Mouse (Mus musculus) cerebellum, adult 2 months (tissue): ENCODE data around the gene Ntm. TPM values are rescaled to one million over a fixed set of nuclear protein-coding genes. Genes with fewer than 3 reads are reported as not detected.

ENCODE experiments used
- DNase-seq, 2 experiments: peaks; one replicate each; pipeline ENCODE4 v3.0.0; 2021
- H3K27ac ChIP-seq: fragments of 200-500 bp; 2 replicates; pipeline ENCODE4 v1.5.1; 2012; ENCODE audit warnings: low read length, control low read depth, inconsistent platforms; ENCODE audit not compliant: insufficient read depth
- H3K27me3 ChIP-seq: fragments of 200-500 bp; 2 replicates; pipeline ENCODE4 v1.6.1; 2012; ENCODE audit warnings: inconsistent platforms, mild to moderate bottlenecking, low read length, moderate library complexity; ENCODE audit not compliant: control insufficient read depth, insufficient read depth
- H3K4me1 ChIP-seq: fragments of 200-500 bp; 2 replicates; pipeline ENCODE4 v1.6.1; 2011; ENCODE audit warnings: low read length; ENCODE audit not compliant: control insufficient read depth, insufficient read depth
- H3K4me3 ChIP-seq: fragments of 200-500 bp; replicated peaks from 2 replicates; pipeline ENCODE3; 2011; ENCODE audit warnings: mild to moderate bottlenecking, low read depth, low read length, control low read depth; ENCODE audit not compliant: insufficient read depth
- CTCF ChIP-seq: fragments of 200-500 bp; IDR thresholded peaks from 2 replicates; pipeline ENCODE4 v1.5.1; 2011; ENCODE audit warnings: low read depth, mild to moderate bottlenecking, control low read depth, low read length, moderate library complexity, borderline replicate concordance; ENCODE audit not compliant: insufficient read depth
- POLR2A ChIP-seq: fragments of 200-500 bp; IDR thresholded peaks from 2 replicates; pipeline ENCODE4 v1.6.1; 2011; ENCODE audit warnings: low read length, control low read depth, borderline replicate concordance; ENCODE audit not compliant: insufficient read depth
- WGBS: fragments of 180-500 bp; shearing (Covaris S2); methylation state at CpG from one replicate; pipeline ENCODE4 v1.1.7; 2018; 5-methylcytosine and 5-hydroxymethylcytosine counted together
- polyA plus RNA-seq: library from polyadenylated mRNA; depleted of rRNA; stranded (reverse); fragments of >200 nt; gene quantifications from 2 replicates; pipeline ENCODE4 v1.2.3, GENCODE M21; 2012

The Ntm gene
- polyA plus RNA-seq, 1 experiment = 193 TPM

GRCm38 (mm10) chr9:29115337-29115736 lies 847.6 kb downstream of the Ntm start:
- TF ChIP-seq POLR2A (no peak), CTCF (no peak)
- DNase-seq = no peak
- H3K27ac ChIP-seq = no peak overlapping the region
- H3K27me3 ChIP-seq = no peaks in the 10 kb centered on the region
- 58% methylated on average over 2 of the region's 2 CpGs for WGBS
- H3K4me3 ChIP-seq = no peak overlapping the region
- H3K4me1 ChIP-seq = peaks cover 3% of the 10 kb centered on the region; the same call in 1 of the 2 replicates

- DNase-seq = no peak
- H3K27me3 ChIP-seq = no peaks in the 10 kb centered on the region
- no peak overlapping the region for H3K27ac ChIP-seq
- WGBS = 54% methylated on average over 3 of the region's 3 CpGs
- no peak overlapping the region for H3K4me3 ChIP-seq
- H3K4me1 ChIP-seq = peaks cover 19% of the 10 kb centered on the region; the same call in 1 of the 2 replicates
- no peak for TF ChIP-seq POLR2A
- no peak for TF ChIP-seq CTCF
These were observed 856.2 kb downstream of the Ntm start for GRCm38 (mm10) chr9:29106771-29107170.

DNA sequence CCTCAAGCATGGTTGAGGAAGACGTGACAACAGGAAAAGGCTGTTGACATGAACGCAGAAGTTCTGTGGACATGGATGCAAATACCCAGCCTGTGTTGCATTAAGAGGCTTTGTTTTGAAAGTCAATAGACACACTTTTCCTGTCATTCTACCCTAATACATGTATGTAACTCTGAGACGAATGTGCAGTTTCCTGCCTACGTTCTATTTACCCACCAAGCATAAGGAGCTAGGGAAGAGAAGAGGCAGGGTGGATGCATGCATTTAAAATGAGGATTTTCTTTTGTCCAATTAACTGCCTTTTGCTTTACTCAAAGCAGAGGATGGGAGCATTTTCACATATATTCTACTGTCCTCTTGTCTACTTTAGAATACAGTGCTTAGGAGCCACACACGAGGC lies 858.5 kb downstream of the Ntm start:
- H3K27ac ChIP-seq = no peak overlapping the region
- TF ChIP-seq POLR2A (no peak), CTCF (no peak)
- no peak overlapping the region for H3K4me3 ChIP-seq
- no peaks in the 10 kb centered on the region for H3K27me3 ChIP-seq
- no peak for DNase-seq
- WGBS = 69% methylated on average over 5 of the region's 5 CpGs
- peaks cover 19% of the 10 kb centered on the region; the same call in 1 of the 2 replicates for H3K4me1 ChIP-seq

- Histone ChIP-seq H3K27ac (no peak overlapping the region), H3K27me3 (no peaks in the 10 kb centered on the region), H3K4me3 (no peak overlapping the region), H3K4me1 (peaks cover 21% of the 10 kb centered on the region; the same call in 1 of the 2 replicates)
- no peak for TF ChIP-seq POLR2A
- no peak for TF ChIP-seq CTCF
- DNase-seq = peak; percentile 92 to 96
- 4% methylated on average over 6 of the region's 6 CpGs for WGBS
These were observed 858.9 kb downstream of the Ntm start for GRCm38 (mm10) chr9:29103993-29104392.

DNA sequence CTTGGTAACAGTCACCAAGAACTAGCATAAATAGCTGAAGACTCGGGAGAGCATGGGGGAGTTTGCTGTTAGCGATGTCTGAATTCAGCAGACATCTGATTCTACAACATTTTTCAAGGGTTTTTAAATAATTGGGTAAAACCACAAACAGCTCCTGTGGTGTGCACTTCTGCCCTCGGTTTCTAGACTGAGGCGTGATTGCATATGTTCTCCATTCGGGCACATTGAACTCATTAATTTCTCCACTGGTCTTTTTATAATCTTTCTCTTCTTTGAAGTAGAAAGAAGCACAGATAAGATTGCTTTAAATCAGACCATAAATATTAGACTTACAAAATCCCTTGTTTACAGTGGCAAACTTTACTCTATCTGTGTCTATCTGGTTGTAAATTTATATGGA lies 862.3 kb downstream of the Ntm start:
- Histone ChIP-seq H3K27ac (no peak overlapping the region), H3K27me3 (no peaks in the 10 kb centered on the region), H3K4me1 (peaks cover 22% of the 10 kb centered on the region), H3K4me3 (no peak overlapping the region)
- DNase-seq = no peak
- 74% methylated on average over 5 of the region's 5 CpGs for WGBS
- TF ChIP-seq POLR2A = no peak
- no peak for TF ChIP-seq CTCF

GRCm38 (mm10) chr9:29092443-29092842 lies 870.5 kb downstream of the Ntm start:
- H3K27ac ChIP-seq = no peak overlapping the region
- H3K27me3 ChIP-seq = no peaks in the 10 kb centered on the region
- TF ChIP-seq CTCF = no peak
- no peak for TF ChIP-seq POLR2A
- no peak overlapping the region for H3K4me3 ChIP-seq
- H3K4me1 ChIP-seq = peaks cover 16% of the 10 kb centered on the region
- no peak for DNase-seq

- TF ChIP-seq CTCF = no peak
- Histone ChIP-seq H3K27me3 (no peaks in the 10 kb centered on the region), H3K27ac (no peak overlapping the region), H3K4me1 (peaks cover 25% of the 10 kb centered on the region), H3K4me3 (no peak overlapping the region)
- peak in 1 of 2 experiments; percentile 49 for DNase-seq
- WGBS = 39% methylated on average over 5 of the region's 5 CpGs
These were observed 874.3 kb downstream of the Ntm start for GRCm38 (mm10) chr9:29088657-29089056.

GRCm38 (mm10) chr9:29087656-29088055 lies 875.3 kb downstream of the Ntm start:
- DNase-seq = peak; percentile 12 to 35
- Histone ChIP-seq H3K27me3 (no peaks in the 10 kb centered on the region), H3K4me1 (peaks cover 19% of the 10 kb centered on the region), H3K4me3 (no peak overlapping the region), H3K27ac (no peak overlapping the region)
- no peak for TF ChIP-seq CTCF
- no peak for TF ChIP-seq POLR2A
- WGBS = 60% methylated on average over 4 of the region's 4 CpGs
